Mouse (Mus musculus) CH12.LX (cell line): ENCODE results near the gene Runx3. TPM values are rescaled to one million over a fixed set of nuclear protein-coding genes. Genes with fewer than 3 reads are reported as not detected.
A peak's percentile ranks its signal among the peaks of the same experiment; 100 is the strongest.

Source experiments
- DNase-seq: peaks from one replicate; pipeline ENCODE4 v3.0.0-alpha.2; 2013; ENCODE audit errors: extremely low read depth
- H3K27ac ChIP-seq: 2 replicates; pipeline ENCODE4 v1.5.1; 2012; ENCODE audit warnings: low read depth, mild to moderate bottlenecking, control low read depth, moderate library complexity; ENCODE audit not compliant: insufficient read depth
- H3K27me3 ChIP-seq: replicated peaks from 2 replicates; pipeline ENCODE3; 2012; ENCODE audit warnings: inconsistent platforms
- H3K36me3 ChIP-seq, 2 experiments: replicated peaks in 1 of 2; 2 replicates each; pipeline versions ENCODE3 to v1.6.1; 2012; ENCODE audit warnings: inconsistent platforms in 1 of 2, low read length in 1 of 2, mild to moderate bottlenecking in 1 of 2, mixed read lengths in 1 of 2, moderate library complexity in 1 of 2; ENCODE audit not compliant: control insufficient read depth in 1 of 2, insufficient read depth in 1 of 2
- H3K4me1 ChIP-seq, 2 experiments: 2 replicates each; pipeline ENCODE4 v1.6.1; 2012; ENCODE audit warnings: inconsistent platforms in 1 of 2, moderate library complexity in 1 of 2; ENCODE audit not compliant: insufficient read depth in 2 of 2, control insufficient read depth in 1 of 2
- H3K4me2 ChIP-seq: 2 replicates; pipeline ENCODE4 v1.6.1; 2012; ENCODE audit warnings: low read depth, mild to moderate bottlenecking, control low read depth; ENCODE audit not compliant: poor library complexity, insufficient read depth, severe bottlenecking
- H3K4me3 ChIP-seq, 3 experiments: fragments of 150-350 bp in 1 of 3; sonication (generic) in 1 of 3; replicated peaks in 1 of 3; 2 replicates each; pipeline versions ENCODE3 to v1.5.1; 2011 to 2012; ENCODE audit warnings: low read depth in 2 of 3, low read length in 2 of 3, mild to moderate bottlenecking in 2 of 3, moderate library complexity in 2 of 3, control low read depth in 1 of 3, improper control_type of control experiment in 1 of 3, inconsistent platforms in 1 of 3, mixed read lengths in 1 of 3; ENCODE audit not compliant: poor library complexity in 1 of 3
- H3K79me2 ChIP-seq: replicated peaks from 2 replicates; pipeline ENCODE4 v1.6.1; 2012; ENCODE audit warnings: mild to moderate bottlenecking, moderate library complexity; ENCODE audit not compliant: control insufficient read depth, poor library complexity, insufficient read depth, severe bottlenecking; ENCODE audit errors: extremely low read depth
- H3K9ac ChIP-seq: 2 replicates; pipeline ENCODE4 v1.6.1; 2012; ENCODE audit warnings: low read depth, mild to moderate bottlenecking, control low read depth, moderate library complexity; ENCODE audit not compliant: insufficient read depth
- H3K9me3 ChIP-seq: replicated peaks from 2 replicates; pipeline ENCODE3; 2012; ENCODE audit warnings: low read length, inconsistent platforms, mixed read lengths
- BHLHE40 ChIP-seq: IDR thresholded peaks from 2 replicates; pipeline ENCODE4 v1.6.1; 2011; ENCODE audit warnings: mild to moderate bottlenecking, low read depth, low read length, improper control_type of control experiment
- CHD1 ChIP-seq: IDR thresholded peaks from 2 replicates; pipeline ENCODE4 v1.6.1; 2012; ENCODE audit warnings: low read depth, low read length, improper control_type of control experiment, inconsistent platforms
- CHD2 ChIP-seq: IDR thresholded peaks from 2 replicates; pipeline ENCODE4 v1.6.1; 2011; ENCODE audit warnings: low read length, improper control_type of control experiment
- E2F4 ChIP-seq: IDR thresholded peaks from 2 replicates; pipeline ENCODE4 v1.6.1; 2011; ENCODE audit warnings: low read depth, low read length, improper control_type of control experiment; ENCODE audit not compliant: insufficient replicate concordance
- ELF1 ChIP-seq: IDR thresholded peaks from 2 replicates; pipeline ENCODE4 v1.6.1; 2014; ENCODE audit warnings: low read depth, mild to moderate bottlenecking, inconsistent platforms, low read length, improper control_type of control experiment
- EP300 ChIP-seq: IDR thresholded peaks from 2 replicates; pipeline ENCODE4 v1.6.1; 2011; ENCODE audit warnings: low read length, improper control_type of control experiment
- ETS1 ChIP-seq: conservative IDR thresholded peaks from 2 replicates; pipeline ENCODE4 v1.6.1; 2012; ENCODE audit warnings: low read depth, mild to moderate bottlenecking, inconsistent platforms, low read length, improper control_type of control experiment, moderate library complexity
- GABPA ChIP-seq: IDR thresholded peaks from 2 replicates; pipeline ENCODE4 v1.6.1; 2012; ENCODE audit warnings: low read depth, low read length, improper control_type of control experiment, inconsistent platforms; ENCODE audit not compliant: insufficient replicate concordance
- HCFC1 ChIP-seq: IDR thresholded peaks from 2 replicates; pipeline ENCODE4 v1.6.1; 2012; ENCODE audit warnings: low read depth, mild to moderate bottlenecking, inconsistent platforms, low read length, improper control_type of control experiment
- IRF4 ChIP-seq: IDR thresholded peaks from 2 replicates; pipeline ENCODE4 v1.6.1; 2014; ENCODE audit warnings: low read depth, mild to moderate bottlenecking, inconsistent platforms, low read length, improper control_type of control experiment
- JUN ChIP-seq: IDR thresholded peaks from 2 replicates; pipeline ENCODE4 v1.6.1; 2011; ENCODE audit warnings: low read depth, mild to moderate bottlenecking, low read length, improper control_type of control experiment, moderate library complexity; ENCODE audit not compliant: insufficient read depth
- JUND ChIP-seq: conservative IDR thresholded peaks from 2 replicates; pipeline ENCODE4 v1.6.1; 2011; ENCODE audit warnings: low read depth, low read length, improper control_type of control experiment
- KAT2A ChIP-seq: IDR thresholded peaks from 2 replicates; pipeline ENCODE4 v1.6.1; 2012; ENCODE audit warnings: low read length, improper control_type of control experiment, inconsistent platforms; ENCODE audit not compliant: insufficient replicate concordance
- MAFK ChIP-seq: IDR thresholded peaks from 2 replicates; pipeline ENCODE4 v1.6.1; 2011; ENCODE audit warnings: low read length, improper control_type of control experiment; ENCODE audit not compliant: insufficient replicate concordance
- MAZ ChIP-seq: IDR thresholded peaks from 2 replicates; pipeline ENCODE4 v1.6.1; 2012; ENCODE audit warnings: low read depth, mild to moderate bottlenecking, inconsistent platforms, low read length, improper control_type of control experiment, moderate library complexity
- MEF2A ChIP-seq: IDR thresholded peaks from 2 replicates; pipeline ENCODE4 v1.6.1; 2014; ENCODE audit warnings: low read depth, mild to moderate bottlenecking, inconsistent platforms, low read length, improper control_type of control experiment, borderline replicate concordance
- MXI1 ChIP-seq: IDR thresholded peaks from 2 replicates; pipeline ENCODE4 v1.6.1; 2011; ENCODE audit warnings: mild to moderate bottlenecking, low read depth, low read length, improper control_type of control experiment
- MYC ChIP-seq: IDR thresholded peaks from 2 replicates; pipeline ENCODE4 v1.6.1; 2011; ENCODE audit warnings: low read depth, mild to moderate bottlenecking, improper control_type of control experiment, low read length
- NELFE ChIP-seq: IDR thresholded peaks from 2 replicates; pipeline ENCODE4 v1.6.1; 2011; ENCODE audit warnings: low read depth, low read length, improper control_type of control experiment
- NRF1 ChIP-seq: IDR thresholded peaks from 2 replicates; pipeline ENCODE4 v1.6.1; 2014; ENCODE audit warnings: low read depth, mild to moderate bottlenecking, inconsistent platforms, low read length, improper control_type of control experiment, moderate library complexity
- PAX5 ChIP-seq: IDR thresholded peaks from 2 replicates; pipeline ENCODE4 v1.6.1; 2012; ENCODE audit warnings: low read length, inconsistent platforms, mixed read lengths
- POLR2A ChIP-seq: IDR thresholded peaks from 2 replicates; pipeline ENCODE4 v1.6.1; 2011; ENCODE audit warnings: low read depth, mild to moderate bottlenecking, improper control_type of control experiment, low read length
- RCOR1 ChIP-seq: conservative IDR thresholded peaks from 2 replicates; pipeline ENCODE4 v1.6.1; 2012; ENCODE audit warnings: low read depth, mild to moderate bottlenecking, inconsistent platforms, low read length, improper control_type of control experiment
- SIN3A ChIP-seq: IDR thresholded peaks from 2 replicates; pipeline ENCODE4 v1.6.1; 2012; ENCODE audit warnings: low read length, improper control_type of control experiment, inconsistent platforms
- SMC3 ChIP-seq: IDR thresholded peaks from 2 replicates; pipeline ENCODE4 v1.6.1; 2011; ENCODE audit warnings: low read depth, low read length, improper control_type of control experiment
- TBP ChIP-seq: conservative IDR thresholded peaks from 2 replicates; pipeline ENCODE4 v1.6.1; 2011; ENCODE audit warnings: low read depth, low read length, improper control_type of control experiment
- TCF12 ChIP-seq: IDR thresholded peaks from 2 replicates; pipeline ENCODE4 v1.6.1; 2014; ENCODE audit warnings: low read depth, mild to moderate bottlenecking, inconsistent platforms, low read length, improper control_type of control experiment
- UBTF ChIP-seq: IDR thresholded peaks from 2 replicates; pipeline ENCODE4 v1.6.1; 2012; ENCODE audit warnings: low read depth, mild to moderate bottlenecking, inconsistent platforms, low read length, improper control_type of control experiment, moderate library complexity
- USF2 ChIP-seq: conservative IDR thresholded peaks from 2 replicates; pipeline ENCODE4 v1.6.1; 2011; ENCODE audit warnings: low read depth, low read length, improper control_type of control experiment
- ZC3H11A ChIP-seq: IDR thresholded peaks from 2 replicates; pipeline ENCODE4 v1.6.1; 2012; ENCODE audit warnings: low read depth, mild to moderate bottlenecking, inconsistent platforms, low read length, improper control_type of control experiment
- ZKSCAN1 ChIP-seq: IDR thresholded peaks from 2 replicates; pipeline ENCODE4 v1.6.1; 2012; ENCODE audit warnings: low read depth, inconsistent platforms, low read length, improper control_type of control experiment, borderline replicate concordance
- ZNF384 ChIP-seq: IDR thresholded peaks from 2 replicates; pipeline ENCODE4 v1.6.1; 2012; ENCODE audit warnings: low read depth, low read length, improper control_type of control experiment, inconsistent platforms
- dilution Hi-C: fragments of 300-500 bp; cut with MboI; formaldehyde crosslinking; loops from 2 replicates; pipeline ENCODE4 v1.14.3; 2020; ENCODE audit warnings: low sequenced_read_pairs; ENCODE audit not compliant: extremely low pct_unique_long_range_greater_than_20kb, extremely low pct_ligation_motif_present
- in situ Hi-C: fragments of 300-500 bp; cut with MboI; formaldehyde crosslinking; loops from 3 replicates; pipeline ENCODE4 v1.14.3; 2019; ENCODE audit warnings: low sequenced_read_pairs, low pct_ligation_motif_present, low pct_unique_long_range_greater_than_20kb, mixed read lengths
- polyA plus RNA-seq: library from polyadenylated mRNA; unstranded; fragments of >175 nt; gene quantifications from 2 replicates; pipeline ENCODE4 v1.2.1, GENCODE M21; 2012; ENCODE audit warnings: low read depth; ENCODE audit not compliant: insufficient read length
- total RNA-seq, 2 experiments: library from RNA; depleted of rRNA; stranded (reverse); fragments of 300-350 nt in 1 of 2; fragments of >200 nt in 1 of 2; gene quantifications; 2 replicates each; pipeline ENCODE4 v1.2.3; 2012 to 2014

Runx3 gene
- total and polyA plus RNA-seq, 3 experiments = 5.0 to 61.1 (median 19.7) TPM

GRCm38 (mm10) chr4:135075360-135075759, 45.1 kb upstream of the Runx3 start:
- H3K9me3 ChIP-seq = no peaks in the 10 kb centered on the region
- H3K36me3 ChIP-seq = no peaks in the 10 kb centered on the region
- H3K9ac ChIP-seq = no peak overlapping the region
- in situ Hi-C loops = loop anchor here (10.0 kb wide), 1 partner anchor 239 kb away; no protein-coding TSS in a partner anchor
- dilution Hi-C loops = no loop called here
- TF ChIP-seq EP300 (no peak), MAFK (no peak), ZNF384 (no peak), ELF1 (no peak), BHLHE40 (no peak)
- H3K4me3 ChIP-seq = no peak overlapping the region
- H3K4me2 ChIP-seq = no peak overlapping the region
- H3K4me1 ChIP-seq = peaks cover 48 to 98% of the 10 kb centered on the region in 2 experiments
- H3K27ac ChIP-seq = no peak overlapping the region
- H3K79me2 ChIP-seq = no peaks in the 10 kb centered on the region
- DNase-seq = no peak
- H3K27me3 ChIP-seq = no peaks in the 10 kb centered on the region

GRCm38 (mm10) chr4:135076611-135077010, 43.8 kb upstream of the Runx3 start:
- H3K36me3 ChIP-seq = no peaks in the 10 kb centered on the region
- H3K27ac ChIP-seq = no peak overlapping the region
- in situ Hi-C loops = loop anchor here (10.0 kb wide), 1 partner anchor 238 kb away; no protein-coding TSS in a partner anchor
- H3K9ac ChIP-seq = no peak overlapping the region
- no peak overlapping the region for H3K4me3 ChIP-seq
- dilution Hi-C loops = no loop called here
- no peaks in the 10 kb centered on the region for H3K27me3 ChIP-seq
- H3K79me2 ChIP-seq = no peaks in the 10 kb centered on the region
- H3K4me1 ChIP-seq = peaks cover 53 to 96% of the 10 kb centered on the region in 2 experiments
- DNase-seq = no peak
- H3K4me2 ChIP-seq = no peak overlapping the region
- no peaks in the 10 kb centered on the region for H3K9me3 ChIP-seq
- peak; percentile 78 for TF ChIP-seq MEF2A
- TF ChIP-seq MYC = no peak
- no peak for TF ChIP-seq MXI1
- TF ChIP-seq ELF1 = 0 out of 2 replicates have a peak, but pooled peaks have one; percentile 36
- no peak for TF ChIP-seq ZNF384
- no peak for TF ChIP-seq CHD1
- TF ChIP-seq MAZ = peak; percentile 74; the same call in 1 of the 2 replicates
- TF ChIP-seq BHLHE40 = peak; percentile 60
- TF ChIP-seq E2F4 = no peak
- peak; percentile 67 for TF ChIP-seq IRF4
- TF ChIP-seq POLR2A = no peak
- no peak for TF ChIP-seq KAT2A
- TF ChIP-seq JUN = no peak
- no peak for TF ChIP-seq ZKSCAN1
- TF ChIP-seq UBTF = peak; percentile 92; the same call in 1 of the 2 replicates
- TF ChIP-seq HCFC1 = peak; percentile 16; the same call in 1 of the 2 replicates
- TF ChIP-seq SMC3 = no peak
- peak; percentile 85 for TF ChIP-seq TBP
- no peak for TF ChIP-seq USF2
- peak; percentile 31; the same call in 1 of the 2 replicates for TF ChIP-seq EP300
- 0 out of 2 replicates have a peak, but pooled peaks have one; percentile 42 for TF ChIP-seq SIN3A
- TF ChIP-seq NELFE = no peak
- 0 out of 2 replicates have a peak, but pooled peaks have one; percentile 34 for TF ChIP-seq CHD2
- peak; percentile 78 for TF ChIP-seq ETS1
- no peak for TF ChIP-seq ZC3H11A
- 0 out of 2 replicates have a peak, but pooled peaks have one; percentile 41 for TF ChIP-seq TCF12
- TF ChIP-seq NRF1 = no peak
- no peak for TF ChIP-seq RCOR1
- no peak for TF ChIP-seq JUND
- TF ChIP-seq GABPA = no peak
- no peak for TF ChIP-seq PAX5
